Mouse (Mus musculus): ENCODE results near the gene Dcst2.
A peak's percentile ranks its signal among the peaks of the same experiment; 100 is the strongest.

The Dcst2 gene

GRCm38 (mm10) chr3:89361675-89362074 lies at the start of gene Dcst2:
Dcst2 (plus strand) TSS chr3:89361975.
- no peak for DNase-seq

DNA sequence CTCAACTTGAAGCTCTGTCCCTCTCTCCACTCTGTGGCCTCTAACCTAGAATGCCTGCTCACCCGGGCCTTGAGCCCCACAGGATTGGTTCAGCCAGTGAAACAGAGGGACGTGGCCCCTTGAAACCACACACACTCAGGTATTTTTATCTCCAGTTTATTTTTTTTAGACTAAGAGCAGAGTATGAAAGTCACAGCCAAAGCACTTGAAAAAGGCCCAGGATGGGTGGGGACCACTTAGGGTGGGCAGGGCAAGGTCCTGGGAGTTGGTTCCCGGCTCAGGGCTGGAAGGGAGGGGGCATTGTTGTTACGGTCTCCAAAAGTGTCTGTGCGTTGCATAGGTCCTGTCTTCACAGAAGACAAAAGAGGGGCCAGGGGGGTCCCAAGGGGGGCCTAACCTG lies 47.4 kb upstream of the Dcst2 start:
- DNase-seq, result no peak

DNA sequence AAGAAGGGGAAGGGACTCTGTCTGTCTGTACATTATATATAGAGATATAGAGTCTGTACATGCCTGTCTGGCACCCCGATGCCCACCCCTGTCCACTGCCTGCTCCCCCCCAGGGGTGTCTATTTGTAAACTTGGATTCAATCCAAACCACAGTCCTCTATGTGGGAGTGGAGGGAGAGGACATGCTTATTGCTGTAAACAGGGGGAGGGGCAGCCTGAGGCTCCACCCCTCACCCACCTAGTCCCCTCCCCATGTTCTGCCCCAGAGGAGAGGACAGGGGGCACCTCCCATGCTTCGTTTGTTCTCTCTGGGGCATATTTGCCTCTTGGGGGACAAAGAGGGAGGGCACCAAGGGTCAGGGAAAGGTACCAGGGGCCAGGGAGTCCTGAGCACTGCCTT lies 47.0 kb upstream of the Dcst2 start:
- DNase-seq, result no peak

DNA sequence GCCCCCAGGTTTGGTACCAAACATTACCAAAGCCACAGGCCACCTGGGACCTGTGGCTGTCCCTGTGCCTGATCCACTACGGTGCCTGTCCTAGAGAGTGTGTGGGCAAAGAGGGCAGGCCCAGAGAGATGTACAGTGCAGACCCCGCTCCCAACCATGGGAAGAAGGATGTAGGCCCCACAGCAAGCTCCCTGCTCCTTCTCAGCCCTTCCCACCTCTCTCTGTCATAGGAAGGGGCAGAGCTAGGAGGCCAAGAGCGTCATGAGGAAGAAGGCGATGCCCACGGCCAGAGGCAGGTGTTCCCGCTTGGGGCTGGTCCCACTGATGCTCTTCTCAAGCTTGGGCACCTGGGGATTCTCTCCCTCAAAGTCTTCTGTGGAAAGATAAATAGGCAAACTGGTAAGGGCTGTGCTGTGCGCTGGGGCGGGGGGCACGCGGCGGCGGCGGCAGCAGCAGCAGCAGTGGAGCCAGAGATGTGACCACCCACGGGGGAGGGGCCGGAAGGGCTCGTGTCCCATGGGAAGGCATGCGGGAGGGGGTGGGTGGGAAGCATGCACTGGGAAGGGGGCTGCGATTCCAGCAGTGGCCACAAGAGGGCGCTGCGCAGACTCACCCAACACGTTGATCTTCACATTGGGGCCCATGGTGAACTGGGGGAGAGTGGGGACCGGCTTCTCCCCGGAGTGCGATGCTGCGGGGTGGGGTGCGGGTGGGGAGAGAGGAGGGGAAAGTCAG lies 46.4 kb upstream of the Dcst2 start:
- DNase-seq, result peak; percentile 64 to 81

GRCm38 (mm10) chr3:89315930-89316831 lies 45.6 kb upstream of the Dcst2 start:
- peak in 1 of 2 experiments; percentile 29 for DNase-seq

- peak; percentile 88 to 92 for DNase-seq
These were observed 44.9 kb upstream of the Dcst2 start for GRCm38 (mm10) chr3:89316833-89317232.

DNA sequence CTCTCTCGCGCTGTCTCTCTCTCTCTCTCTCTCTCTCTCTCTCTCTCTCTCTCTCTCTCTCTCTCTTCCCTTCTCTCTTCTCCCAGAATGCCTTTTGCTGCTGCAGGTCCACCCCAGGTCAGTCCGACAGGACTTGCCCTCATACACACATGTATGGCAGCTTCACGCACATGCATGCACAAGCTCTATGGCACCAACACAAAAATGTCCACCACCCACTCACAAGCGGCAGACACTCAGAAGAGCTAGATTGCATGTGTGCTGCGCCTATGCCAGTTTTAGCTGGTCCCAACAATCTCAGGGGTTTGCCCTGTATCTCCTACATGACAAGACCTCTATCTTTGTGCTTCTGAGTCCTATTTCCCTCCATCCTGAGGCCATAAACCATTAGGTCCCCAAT lies 44.5 kb upstream of the Dcst2 start:
- DNase-seq, result no peak

DNA sequence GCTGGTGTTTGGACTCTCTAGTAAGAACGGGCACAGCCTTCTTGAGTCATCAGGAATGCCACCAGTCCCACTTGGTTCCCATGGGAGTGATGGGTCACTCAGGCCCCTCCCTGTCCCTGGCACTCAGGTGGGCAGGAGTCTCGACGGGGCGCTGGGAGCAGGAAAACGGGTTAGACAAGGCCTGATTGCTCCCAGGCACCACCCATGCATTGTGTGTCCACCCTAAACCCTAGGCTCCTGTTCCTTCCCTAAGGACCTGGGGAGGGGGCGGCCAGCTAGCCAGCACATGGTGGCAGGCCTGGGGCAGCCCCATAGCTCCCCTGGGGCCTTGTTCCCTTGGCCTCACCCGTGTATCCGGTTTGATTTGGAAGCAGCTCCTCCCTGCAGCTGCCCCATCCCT lies 43.5 kb upstream of the Dcst2 start:
- no peak for DNase-seq

GRCm38 (mm10) chr3:89318971-89319590 lies 42.7 kb upstream of the Dcst2 start:
- no peak for DNase-seq

DNA sequence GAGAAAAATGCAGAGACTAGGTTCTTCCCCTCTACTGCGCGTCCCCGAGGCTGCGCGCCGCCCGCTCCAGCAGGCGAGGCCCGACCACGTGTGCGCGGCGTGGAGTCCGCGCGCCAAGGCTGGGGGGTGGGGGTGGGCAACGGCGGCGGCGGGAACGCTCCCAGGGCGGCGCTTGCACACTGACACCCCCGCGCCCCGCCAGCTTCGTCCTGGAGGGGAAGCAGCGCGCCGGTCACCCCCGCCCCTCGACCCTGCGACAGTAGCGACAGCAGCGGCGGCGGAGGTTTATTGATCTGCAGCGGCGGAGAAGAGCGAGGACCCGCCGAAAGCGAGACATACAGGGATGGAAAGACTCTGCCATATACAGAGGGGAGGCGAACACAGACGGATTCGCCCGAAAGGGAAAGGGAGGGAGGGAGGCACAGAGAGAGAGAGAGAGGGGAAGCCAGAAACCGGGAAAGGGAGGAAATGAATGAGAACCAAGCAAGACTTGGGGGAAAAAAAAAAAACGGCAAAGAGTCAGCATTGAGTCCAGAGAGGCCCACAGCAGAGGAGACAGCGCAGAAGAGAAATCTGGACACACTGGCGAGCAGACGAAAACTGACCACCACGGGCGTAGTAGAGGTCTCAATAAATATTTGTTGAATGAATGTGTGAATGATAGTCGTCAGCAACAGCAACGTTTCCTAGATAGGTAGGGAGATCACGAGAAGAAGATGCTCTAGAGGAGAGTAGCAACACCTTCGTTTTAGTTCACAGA lies 42.0 kb upstream of the Dcst2 start:
- no peak for DNase-seq

- peak in 1 of 2 experiments; percentile 29 for DNase-seq
These were observed 41.1 kb upstream of the Dcst2 start for GRCm38 (mm10) chr3:89320581-89321182.

GRCm38 (mm10) chr3:89321183-89322130 lies 40.3 kb upstream of the Dcst2 start:
- peak in 1 of 2 experiments; percentile 37 for DNase-seq

GRCm38 (mm10) chr3:89322131-89322500 lies 39.7 kb upstream of the Dcst2 start:
- no peak for DNase-seq

- peak; percentile 43 to 60 for DNase-seq
These were observed 39.1 kb upstream of the Dcst2 start, which contains the start of gene Efna3 for GRCm38 (mm10) chr3:89322514-89323165. Efna3 (minus strand) TSS chr3:89322965.

- DNase-seq, result no peak
These were observed 35.9 kb upstream of the Dcst2 start for GRCm38 (mm10) chr3:89325882-89326281.

GRCm38 (mm10) chr3:89327371-89327870 lies 34.4 kb upstream of the Dcst2 start:
- DNase-seq, result no peak

- no peak for DNase-seq
These were observed 33.2 kb upstream of the Dcst2 start for GRCm38 (mm10) chr3:89328623-89329022.

GRCm38 (mm10) chr3:89330346-89330745 lies 31.4 kb upstream of the Dcst2 start:
- no peak for DNase-seq

DNA sequence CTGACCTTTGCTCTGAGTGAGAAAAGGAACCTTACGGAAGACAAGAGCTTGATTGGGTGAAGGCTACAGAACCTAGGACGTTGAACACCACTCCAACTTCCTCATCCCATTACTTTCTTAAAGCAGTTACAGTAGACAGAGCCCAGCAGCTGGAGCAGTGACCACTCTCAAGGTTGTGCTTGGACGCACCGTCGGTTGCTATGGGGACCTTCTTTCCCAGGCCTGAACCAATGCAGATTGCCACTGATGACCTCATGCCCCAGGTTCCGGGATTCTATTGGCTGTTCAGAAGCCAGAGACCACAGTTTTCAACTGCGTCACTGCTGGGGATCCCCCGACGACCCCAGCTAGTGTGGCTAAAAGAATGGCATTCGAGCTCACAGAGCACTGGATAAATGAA lies 30.8 kb upstream of the Dcst2 start:
- no peak for DNase-seq

DNA sequence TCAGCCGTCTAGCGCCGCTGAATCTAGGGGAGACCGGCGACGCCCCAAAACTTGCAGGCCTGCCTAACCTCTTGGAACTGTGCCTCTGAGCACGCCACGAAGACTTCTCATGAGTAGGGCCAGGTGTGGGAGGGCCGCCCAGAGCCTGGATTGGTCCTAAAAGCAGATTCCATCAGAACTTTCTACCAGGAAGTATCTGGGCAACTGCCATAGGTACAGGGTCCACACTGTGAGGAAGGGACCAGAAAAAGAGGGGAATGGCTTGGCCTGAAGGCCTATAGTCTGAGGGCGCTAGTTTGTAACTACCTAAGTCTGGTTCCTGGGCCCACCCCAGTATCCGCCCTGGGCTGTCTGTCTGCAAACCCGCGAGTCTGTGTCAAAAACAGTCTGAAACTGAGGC lies 30.2 kb upstream of the Dcst2 start:
- no peak for DNase-seq

All from cerebellum, adult 18-20 months (tissue).